Mouse (Mus musculus) limb, embryonic 14.5 days (tissue): ENCODE measurements around the gene Trio. TPM values are rescaled to one million over a fixed set of nuclear protein-coding genes. Genes with fewer than 3 reads are reported as not detected.

Experiments used
- ATAC-seq: fragments of 200-750 bp; cut with Nextera tagmentation; 2 replicates; pipeline ENCODE4 v1.8.0; 2017; ENCODE audit warnings: low read depth, moderate number of reproducible peaks, moderate TSS enrichment; ENCODE audit not compliant: low FRiP score
- DNase-seq: peaks from one replicate; pipeline ENCODE4 v3.0.0-alpha.2; 2015; ENCODE audit warnings: low spot score
- H3K27ac ChIP-seq: fragments of 300-500 bp; sonication (generic); replicated peaks from 2 replicates; pipeline ENCODE4 v1.5.1; 2014; ENCODE audit warnings: low read depth, mild to moderate bottlenecking, low read length, moderate library complexity, mixed read lengths
- H3K27me3 ChIP-seq: fragments of 300-500 bp; sonication (generic); 2 replicates; pipeline ENCODE4 v1.6.1; 2014; ENCODE audit warnings: low read length, mixed read lengths; ENCODE audit not compliant: control insufficient read depth, insufficient read depth
- H3K36me3 ChIP-seq: fragments of 300-500 bp; sonication (generic); 2 replicates; pipeline ENCODE4 v1.6.1; 2014; ENCODE audit warnings: mild to moderate bottlenecking, low read length, moderate library complexity, mixed read lengths; ENCODE audit not compliant: control insufficient read depth, insufficient read depth
- H3K4me1 ChIP-seq: fragments of 300-500 bp; sonication (generic); 2 replicates; pipeline ENCODE4 v1.6.1; 2014; ENCODE audit warnings: antibody characterized with exemption, low read length, mixed read lengths; ENCODE audit not compliant: control insufficient read depth, insufficient read depth
- H3K4me2 ChIP-seq: fragments of 300-500 bp; sonication (generic); replicated peaks from 2 replicates; pipeline ENCODE4 v1.6.1; 2014; ENCODE audit warnings: low read depth, mild to moderate bottlenecking, low read length, moderate library complexity; ENCODE audit not compliant: severe bottlenecking
- H3K4me3 ChIP-seq: fragments of 300-500 bp; sonication (generic); replicated peaks from 2 replicates; pipeline ENCODE4 v1.5.1; 2014; ENCODE audit warnings: low read length
- H3K9ac ChIP-seq: fragments of 300-500 bp; sonication (generic); 2 replicates; pipeline ENCODE4 v1.6.1; 2014; ENCODE audit warnings: mild to moderate bottlenecking, low read depth, low read length, moderate library complexity; ENCODE audit not compliant: severe bottlenecking
- H3K9me3 ChIP-seq: fragments of 300-500 bp; sonication (generic); 2 replicates; pipeline ENCODE4 v1.6.1; 2016; ENCODE audit warnings: low read length; ENCODE audit not compliant: control insufficient read depth
- POLR2A ChIP-seq: fragments of 200-500 bp; IDR thresholded peaks from 2 replicates; pipeline ENCODE4 v1.8.0; 2012; ENCODE audit warnings: inconsistent platforms, mild to moderate bottlenecking, moderate library complexity, borderline replicate concordance; ENCODE audit not compliant: insufficient read depth, insufficient read length; ENCODE audit errors: extremely low read depth
- WGBS: fragments of 180-500 bp; shearing (Covaris S2); extraction: QIAGEN DNeasy Blood & Tissue Kit; methylation state at CpG from one replicate; pipeline ENCODE4 v1.1.7; 2014; 5-methylcytosine and 5-hydroxymethylcytosine counted together
- polyA plus RNA-seq, 2 experiments: library from polyadenylated mRNA; depleted of rRNA in 1 of 2; stranded (reverse) in 1 of 2; unstranded in 1 of 2; fragments of >200 nt; fragmentation: Nextera tagmentation in 1 of 2; extraction: Ambion mirVana in 1 of 2; gene quantifications; 2 replicates each; pipeline versions ENCODE4 v1.2.1 to v1.2.3; 2012 to 2014

The Trio gene
- polyA plus RNA-seq, 2 experiments = 78.7 to 230 TPM

DNA sequence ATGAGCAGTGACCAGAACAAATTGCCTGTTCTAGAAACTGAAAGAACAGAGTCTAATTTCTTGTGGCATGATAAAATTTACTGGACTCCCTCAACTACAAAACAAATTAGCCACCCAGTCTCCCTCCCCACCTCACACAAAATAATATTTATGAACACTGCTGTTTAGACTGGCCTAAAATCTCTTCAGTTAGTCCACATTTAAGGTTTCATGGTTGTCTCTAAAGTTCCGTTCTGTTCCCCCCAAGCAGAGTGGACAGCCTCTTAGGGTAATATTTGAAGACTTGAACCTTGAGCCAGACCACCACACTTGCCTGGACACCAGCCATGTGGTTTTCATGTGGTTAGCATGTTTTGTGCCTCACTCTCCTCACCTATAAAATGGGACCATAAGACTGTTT, 342.4 kb downstream of the Trio start:
- no peaks in the 10 kb centered on the region for H3K9me3 ChIP-seq
- DNase-seq (no peak), ATAC-seq (no peak)
- H3K4me3 ChIP-seq = no peak overlapping the region
- peaks cover 10% of the 10 kb centered on the region for H3K4me1 ChIP-seq
- H3K36me3 ChIP-seq = no peaks in the 10 kb centered on the region
- H3K4me2 ChIP-seq = no peak overlapping the region
- 89% methylated on average over 1 of the region's 1 CpGs for WGBS
- no peaks in the 10 kb centered on the region for H3K27me3 ChIP-seq
- no peak for TF ChIP-seq POLR2A
- H3K9ac ChIP-seq = no peak overlapping the region
- no peak overlapping the region for H3K27ac ChIP-seq

- 0 out of 2 replicates have a peak overlapping the region, but pooled peaks have one; percentile 11 for H3K27ac ChIP-seq
- DNase-seq (peak; percentile 29), ATAC-seq (no peak)
These were observed 343.0 kb downstream of the Trio start for GRCm38 (mm10) chr15:27682619-27683018.

GRCm38 (mm10) chr15:27681419-27682187, 344.0 kb downstream of the Trio start, which contains the start of gene Otulinl:
TSS of gene Otulinl (minus strand) at chr15:27681579.
- Histone ChIP-seq H3K4me1 (peaks cover 10% of the 10 kb centered on the region), H3K27me3 (no peaks in the 10 kb centered on the region), H3K4me2 (peak within 1 kb of the TSS; percentile 88), H3K9me3 (no peaks in the 10 kb centered on the region), H3K27ac (0 out of 2 replicates have a peak within 1 kb of the TSS, but pooled peaks have one; percentile 26), H3K36me3 (no peaks in the 10 kb centered on the region), H3K4me3 (peak within 1 kb of the TSS; percentile 64), H3K9ac (peak within 1 kb of the TSS; percentile 66)
- TF ChIP-seq POLR2A = 0 out of 2 replicates have a peak, but pooled peaks have one; percentile 44
- DNase-seq (peak; percentile 92), ATAC-seq (peak; percentile 99)
- WGBS = 3% methylated on average over 37 of the region's 59 CpGs

More at GRCm38 (mm10) chr15:27682619-27683018, 343.0 kb downstream of the Trio start:
- H3K4me1 ChIP-seq = peaks cover 10% of the 10 kb centered on the region
- no peak overlapping the region for H3K4me3 ChIP-seq
- no peak overlapping the region for H3K9ac ChIP-seq
- no peaks in the 10 kb centered on the region for H3K36me3 ChIP-seq
- H3K27me3 ChIP-seq = no peaks in the 10 kb centered on the region
- H3K4me2 ChIP-seq = no peak overlapping the region
- H3K9me3 ChIP-seq = no peaks in the 10 kb centered on the region
- TF ChIP-seq POLR2A = no peak
- 37% methylated on average over 9 of the region's 9 CpGs for WGBS

- peak overlapping the region; percentile 66 for H3K9ac ChIP-seq
- no peaks in the 10 kb centered on the region for H3K27me3 ChIP-seq
- no peak for TF ChIP-seq POLR2A
- no peaks in the 10 kb centered on the region for H3K36me3 ChIP-seq
- WGBS = 5% methylated on average over 26 of the region's 28 CpGs
- peak overlapping the region; percentile 88 for H3K4me2 ChIP-seq
- peak; percentile 17 for ATAC-seq
- H3K4me1 ChIP-seq = peaks cover 10% of the 10 kb centered on the region
- peak overlapping the region; percentile 64 for H3K4me3 ChIP-seq
- H3K9me3 ChIP-seq = no peaks in the 10 kb centered on the region
- H3K27ac ChIP-seq = no peak overlapping the region
- DNase-seq = no peak
These were observed 344.7 kb downstream of the Trio start for GRCm38 (mm10) chr15:27680997-27681396.

Other genes starting within 250 kb of the Trio start
- 0.05 and 0.08 TPM in 2 replicates for gene Dnah5, start 177.9 kb upstream of the Trio start, polyA plus RNA-seq (2012; rRNA removed)
- gene Dnah5, start 177.9 kb upstream of the Trio start, polyA plus RNA-seq (2014; fragmentation: Nextera tagmentation; extraction: Ambion mirVana) = 0.10 and 0.11 TPM in 2 replicates